Mouse (Mus musculus): ENCODE measurements around the gene Igsf3. TPM values are rescaled to one million over a fixed set of nuclear protein-coding genes. Genes with fewer than 3 reads are reported as not detected.

Gene Igsf3
- polyA plus RNA-seq, 1 experiment from 2014 or later = 96.5 TPM

- H3K27me3 ChIP-seq = no peaks in the 10 kb centered on the region
- H3K4me3 ChIP-seq = no peak overlapping the region
- no peak for ATAC-seq (ENCODE audit: low FRiP score, low read depth)
- WGBS = 49% methylated on average over 5 of the region's 5 CpGs
- H3K36me3 ChIP-seq = no peaks in the 10 kb centered on the region
- no peak overlapping the region for H3K4me2 ChIP-seq (replicated peaks)
- H3K27ac ChIP-seq = no peak overlapping the region
- H3K9ac ChIP-seq = no peak overlapping the region
- H3K4me1 ChIP-seq = peaks cover 26% of the 10 kb centered on the region
- H3K9me3 ChIP-seq = no peaks in the 10 kb centered on the region
Measured at GRCm38 (mm10) chr3:101355702-101356101, 21.2 kb upstream of the Igsf3 start.

GRCm38 (mm10) chr3:101356583-101357553, 20.0 kb upstream of the Igsf3 start:
- peaks cover 14% of the 10 kb centered on the region; the same call in 1 of the 2 replicates for H3K4me1 ChIP-seq
- H3K9ac ChIP-seq = no peak overlapping the region
- ATAC-seq (ENCODE audit: low FRiP score, low read depth) = no peak
- H3K9me3 ChIP-seq = no peaks in the 10 kb centered on the region
- no peaks in the 10 kb centered on the region for H3K27me3 ChIP-seq
- no peak overlapping the region for H3K27ac ChIP-seq
- no peak overlapping the region for H3K4me2 ChIP-seq (replicated peaks)
- WGBS = 82% methylated on average over 8 of the region's 8 CpGs
- H3K36me3 ChIP-seq = no peaks in the 10 kb centered on the region
- no peak overlapping the region for H3K4me3 ChIP-seq

- Histone ChIP-seq H3K36me3 (no peaks in the 10 kb centered on the region), H3K4me3 (no peak overlapping the region), H3K9ac (no peak overlapping the region), H3K4me1 (peaks cover 17% of the 10 kb centered on the region; the same call in 1 of the 2 replicates), H3K27me3 (no peaks in the 10 kb centered on the region), H3K27ac (no peak overlapping the region), H3K4me2 (replicated peaks) (no peak overlapping the region), H3K9me3 (no peaks in the 10 kb centered on the region)
- WGBS = 94% methylated on average over 6 of the region's 6 CpGs
- no peak for ATAC-seq (ENCODE audit: low FRiP score, low read depth)
Measured at GRCm38 (mm10) chr3:101360832-101361231, 16.1 kb upstream of the Igsf3 start.

GRCm38 (mm10) chr3:101362391-101362790, 14.5 kb upstream of the Igsf3 start:
- peaks cover 19% of the 10 kb centered on the region; the same call in 1 of the 2 replicates for H3K4me1 ChIP-seq
- ATAC-seq (ENCODE audit: low FRiP score, low read depth) = no peak
- no peak overlapping the region for H3K9ac ChIP-seq
- WGBS = 91% methylated on average over 4 of the region's 4 CpGs
- H3K4me2 ChIP-seq (replicated peaks) = no peak overlapping the region
- H3K27me3 ChIP-seq = no peaks in the 10 kb centered on the region
- no peak overlapping the region for H3K4me3 ChIP-seq
- no peak overlapping the region for H3K27ac ChIP-seq
- no peaks in the 10 kb centered on the region for H3K9me3 ChIP-seq
- H3K36me3 ChIP-seq = no peaks in the 10 kb centered on the region

- WGBS = 70% methylated on average over 7 of the region's 7 CpGs
- Histone ChIP-seq H3K36me3 (no peaks in the 10 kb centered on the region), H3K27me3 (no peaks in the 10 kb centered on the region), H3K4me2 (replicated peaks) (no peak overlapping the region), H3K9ac (no peak overlapping the region), H3K4me1 (peaks cover 30% of the 10 kb centered on the region), H3K4me3 (no peak overlapping the region), H3K9me3 (no peaks in the 10 kb centered on the region), H3K27ac (no peak overlapping the region)
- ATAC-seq (ENCODE audit: low FRiP score, low read depth) = no peak
Measured at GRCm38 (mm10) chr3:101363574-101363973, 13.3 kb upstream of the Igsf3 start.

GRCm38 (mm10) chr3:101365081-101365612, 11.7 kb upstream of the Igsf3 start:
- H3K4me1 ChIP-seq = peaks cover 42% of the 10 kb centered on the region
- H3K9me3 ChIP-seq = no peaks in the 10 kb centered on the region
- ATAC-seq (ENCODE audit: low FRiP score, low read depth) = 0 out of 2 replicates have a peak, but pooled peaks have one; percentile 30
- no peaks in the 10 kb centered on the region for H3K36me3 ChIP-seq
- no peak overlapping the region for H3K27ac ChIP-seq
- 35% methylated on average over 6 of the region's 6 CpGs for WGBS
- no peak overlapping the region for H3K4me3 ChIP-seq
- no peak overlapping the region for H3K9ac ChIP-seq
- H3K27me3 ChIP-seq = no peaks in the 10 kb centered on the region
- no peak overlapping the region for H3K4me2 ChIP-seq (replicated peaks)

- no peaks in the 10 kb centered on the region for H3K9me3 ChIP-seq
- no peaks in the 10 kb centered on the region for H3K27me3 ChIP-seq
- WGBS = 64% methylated on average over 9 of the region's 9 CpGs
- H3K4me1 ChIP-seq = peaks cover 46% of the 10 kb centered on the region
- ATAC-seq (ENCODE audit: low FRiP score, low read depth) = no peak
- no peaks in the 10 kb centered on the region for H3K36me3 ChIP-seq
- H3K4me3 ChIP-seq = no peak overlapping the region
- H3K27ac ChIP-seq = no peak overlapping the region
- H3K9ac ChIP-seq = no peak overlapping the region
- no peak overlapping the region for H3K4me2 ChIP-seq (replicated peaks)
Measured at GRCm38 (mm10) chr3:101365911-101366310, 11.0 kb upstream of the Igsf3 start.

- no peak overlapping the region for H3K27ac ChIP-seq
- H3K4me3 ChIP-seq = no peak overlapping the region
- no peaks in the 10 kb centered on the region for H3K9me3 ChIP-seq
- ATAC-seq (ENCODE audit: low FRiP score, low read depth) = no peak
- H3K27me3 ChIP-seq = no peaks in the 10 kb centered on the region
- no peak overlapping the region for H3K9ac ChIP-seq
- peaks cover 46% of the 10 kb centered on the region for H3K4me1 ChIP-seq
- H3K36me3 ChIP-seq = no peaks in the 10 kb centered on the region
- WGBS = 77% methylated on average over 11 of the region's 11 CpGs
- no peak overlapping the region for H3K4me2 ChIP-seq (replicated peaks)
Measured at GRCm38 (mm10) chr3:101367372-101367771, 9.5 kb upstream of the Igsf3 start.

GRCm38 (mm10) chr3:101369301-101369881, 7.5 kb upstream of the Igsf3 start:
- peak; percentile 44; the same call in 1 of the 2 replicates for ATAC-seq (ENCODE audit: low FRiP score, low read depth)
- H3K27ac ChIP-seq = peak overlapping the region; percentile 77
- WGBS = 39% methylated on average over 10 of the region's 10 CpGs

GRCm38 (mm10) chr3:101372345-101372980, 4.4 kb upstream of the Igsf3 start:
- Histone ChIP-seq H3K27me3 (no peaks in the 10 kb centered on the region), H3K4me3 (no peak overlapping the region), H3K9ac (no peak overlapping the region), H3K36me3 (no peaks in the 10 kb centered on the region), H3K4me2 (replicated peaks) (no peak overlapping the region), H3K27ac (no peak overlapping the region), H3K4me1 (peaks cover 34% of the 10 kb centered on the region), H3K9me3 (no peaks in the 10 kb centered on the region)
- WGBS = 40% methylated on average over 13 of the region's 13 CpGs
- no peak for ATAC-seq (ENCODE audit: low FRiP score, low read depth)

More at GRCm38 (mm10) chr3:101369301-101369881, 7.5 kb upstream of the Igsf3 start:
- H3K4me1 ChIP-seq = peaks cover 43% of the 10 kb centered on the region
- no peaks in the 10 kb centered on the region for H3K36me3 ChIP-seq
- no peak overlapping the region for H3K4me3 ChIP-seq
- H3K4me2 ChIP-seq (replicated peaks) = peak overlapping the region; percentile 21
- H3K27me3 ChIP-seq = no peaks in the 10 kb centered on the region
- H3K9ac ChIP-seq = no peak overlapping the region; the same call in 1 of the 2 replicates
- H3K9me3 ChIP-seq = no peaks in the 10 kb centered on the region

- Histone ChIP-seq H3K36me3 (no peaks in the 10 kb centered on the region), H3K4me2 (replicated peaks) (peak overlapping the region; percentile 90), H3K4me3 (peak overlapping the region; percentile 86), H3K9me3 (no peaks in the 10 kb centered on the region), H3K27me3 (no peaks in the 10 kb centered on the region), H3K4me1 (peaks cover 54% of the 10 kb centered on the region), H3K27ac (peak overlapping the region; percentile 80), H3K9ac (peak overlapping the region; percentile 94)
- WGBS = under 1% methylated on average over 58 of the region's 62 CpGs
- ATAC-seq (ENCODE audit: low FRiP score, low read depth) = no peak; the same call in 1 of the 2 replicates
Measured at GRCm38 (mm10) chr3:101377256-101378024, 557 bp downstream of the Igsf3 start.

All from limb, embryonic 13.5 days (tissue).